Mouse (Mus musculus) T-helper 1 cell (primary cell): ENCODE data around the gene Hnrnpm.
"Not testable (repeated sequence)": the region's sequence is repeated elsewhere in the genome, so short reads cannot be mapped to it uniquely, and the experiment has no call there.

Experiments
- in situ Hi-C: fragments of 300-600 bp; cut with MboI, MseI; formaldehyde crosslinking; loops from one replicate; pipeline ENCODE4 v1.15.1; 2025; ENCODE audit warnings: high pct_unique_total_duplicates

Hnrnpm gene

DNA sequence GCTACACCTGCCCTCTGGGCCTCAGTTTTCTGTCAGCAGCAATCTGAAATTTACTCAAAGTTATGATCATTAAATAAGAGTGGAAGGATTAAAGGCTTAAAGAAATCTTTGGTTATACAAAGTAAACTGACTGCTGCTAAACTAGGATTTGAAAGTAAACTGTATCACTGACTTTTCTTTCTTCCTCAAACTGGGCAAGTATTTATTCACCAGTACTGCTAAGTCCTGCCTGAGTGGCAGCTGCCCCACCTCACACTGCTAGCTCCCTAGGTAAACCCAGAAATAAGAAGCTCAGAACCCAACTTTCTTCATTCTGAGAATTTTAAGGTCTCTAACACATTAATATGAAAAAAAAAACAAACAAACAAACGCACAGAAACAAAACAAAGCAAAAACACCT, 12.8 kb downstream of the Hnrnpm start:
- in situ Hi-C loops = no loop called here

DNA sequence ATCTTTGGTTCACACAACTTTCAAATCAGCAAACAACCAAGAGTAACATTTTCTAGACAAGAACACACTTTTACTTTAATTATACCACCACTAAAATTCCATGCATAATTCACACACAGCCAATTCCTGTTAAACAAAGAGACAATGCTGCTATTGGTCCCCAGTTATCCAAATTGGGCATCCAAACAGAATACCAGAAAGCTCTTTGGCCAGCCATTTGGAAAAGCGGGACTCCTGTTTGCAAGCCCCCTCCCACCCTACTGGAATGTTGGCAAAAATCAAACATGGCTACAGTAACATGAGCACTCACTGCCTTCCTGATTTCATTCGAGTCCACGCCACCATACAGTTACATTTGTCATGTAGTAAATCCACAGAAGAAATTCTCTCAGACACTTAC, 17.0 kb downstream of the Hnrnpm start:
- in situ Hi-C loops = no loop called here

DNA sequence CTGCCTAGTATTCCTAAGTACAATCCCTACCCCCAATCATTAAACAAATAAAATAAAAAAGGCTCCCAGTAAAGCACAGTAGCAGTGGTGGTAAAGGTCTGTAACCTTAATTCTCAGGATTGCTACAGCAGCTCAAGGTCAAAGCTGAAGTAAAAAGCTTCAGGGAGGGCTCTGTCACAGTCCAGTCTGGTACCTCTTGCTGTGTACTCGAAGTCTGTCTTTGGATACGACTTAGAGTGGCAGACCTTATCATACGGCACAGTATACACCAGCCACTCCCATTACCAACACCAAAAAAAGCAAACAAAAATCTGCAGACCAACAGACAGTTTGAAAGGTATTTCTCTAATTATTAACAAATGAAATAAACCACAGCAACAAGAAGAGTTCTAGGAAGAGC, 19.8 kb downstream of the Hnrnpm start:
- in situ Hi-C loops = no loop called here

DNA sequence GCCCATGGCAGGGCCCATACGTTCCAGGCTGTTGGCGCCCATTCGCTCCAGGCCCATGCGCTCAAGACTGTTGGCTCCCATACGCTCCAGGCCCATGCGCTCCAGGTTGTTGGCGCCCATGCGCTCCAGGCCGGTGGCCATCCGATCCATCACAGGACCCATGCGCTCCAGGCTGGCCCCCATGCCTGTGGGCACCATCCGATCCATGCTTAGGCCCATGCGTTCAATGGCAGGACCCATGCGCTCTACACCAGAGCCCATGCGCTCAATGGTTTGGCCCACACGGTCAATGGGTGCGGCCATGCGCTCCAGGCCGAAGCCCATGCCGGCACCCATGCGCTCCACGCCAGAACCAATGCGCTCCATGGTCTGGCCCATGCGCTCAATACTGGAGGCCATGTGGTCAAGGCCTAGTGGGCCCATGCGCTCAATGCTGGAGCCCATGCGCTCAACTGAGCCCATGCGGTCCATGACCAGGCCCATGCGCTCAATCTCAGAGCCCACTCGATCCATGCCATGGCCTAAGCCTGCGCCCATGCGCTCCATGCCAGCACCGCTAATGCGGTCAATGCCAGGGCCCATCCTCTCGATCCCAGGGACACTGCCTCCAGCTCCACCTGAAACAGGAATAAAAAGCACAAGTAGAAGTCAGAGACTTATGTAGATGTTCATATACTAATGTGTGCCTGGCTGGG, 36.7 kb downstream of the Hnrnpm start:
- in situ Hi-C loops = no loop called here

DNA sequence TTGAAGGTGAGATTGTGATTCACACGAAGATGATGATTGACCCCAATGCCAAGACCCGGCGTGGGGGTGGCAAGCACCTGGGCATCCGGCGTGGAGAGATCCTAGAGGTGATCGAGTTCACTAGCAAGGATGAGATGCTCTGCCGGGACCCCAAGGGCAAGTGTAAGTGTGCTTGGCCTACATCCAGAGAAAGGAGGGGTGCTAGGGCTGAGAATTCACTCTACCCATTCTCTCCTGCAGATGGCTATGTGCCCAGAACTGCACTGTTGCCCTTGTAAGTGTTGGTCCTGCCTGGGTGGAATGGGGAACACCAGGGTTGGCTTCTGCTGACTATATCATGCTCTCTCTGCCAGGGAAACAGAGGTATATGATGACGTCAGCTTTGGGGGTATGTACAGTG, 41.6 kb downstream of the Hnrnpm start:
- in situ Hi-C loops = no loop called here

DNA sequence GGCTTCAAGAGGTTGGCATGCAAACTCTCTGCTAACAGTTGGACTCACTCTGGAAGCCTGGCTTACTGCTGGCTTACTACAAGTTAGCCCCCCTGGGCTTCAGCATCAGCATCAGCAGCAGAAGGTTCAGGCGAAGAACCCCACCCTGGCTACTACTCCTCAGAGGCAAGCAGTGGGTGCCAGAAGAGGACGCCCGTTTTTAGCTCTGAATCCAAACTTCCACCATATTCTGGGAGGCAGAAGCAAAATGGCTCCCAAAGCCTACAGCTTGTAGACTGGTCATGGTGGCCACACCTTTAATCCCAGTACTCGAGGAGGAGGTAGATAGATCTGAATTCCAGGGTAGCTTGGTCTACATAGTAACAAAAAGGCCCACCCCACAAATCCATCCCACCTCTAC, 42.6 kb downstream of the Hnrnpm start:
- in situ Hi-C loops = no loop called here

DNA sequence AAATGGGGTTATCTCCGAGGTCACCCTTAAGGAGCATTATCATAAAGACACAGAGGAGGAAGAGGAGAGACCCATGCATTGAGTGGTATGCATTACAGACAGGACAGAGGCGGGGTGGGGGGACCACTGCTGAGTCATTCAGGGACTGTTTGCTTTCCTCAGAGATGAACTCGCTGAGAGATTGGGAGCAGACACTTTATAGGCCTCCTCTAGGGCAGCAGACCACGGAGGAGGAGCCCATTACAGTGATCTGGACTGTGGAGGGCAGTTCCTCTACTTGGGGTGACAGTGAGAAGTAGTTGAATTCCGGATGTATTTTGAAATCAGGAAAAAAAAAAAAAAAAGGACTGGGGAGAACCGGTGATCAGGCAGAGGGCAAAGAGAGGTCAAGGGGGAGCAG, 46.9 kb downstream of the Hnrnpm start:
- in situ Hi-C loops = no loop called here

DNA sequence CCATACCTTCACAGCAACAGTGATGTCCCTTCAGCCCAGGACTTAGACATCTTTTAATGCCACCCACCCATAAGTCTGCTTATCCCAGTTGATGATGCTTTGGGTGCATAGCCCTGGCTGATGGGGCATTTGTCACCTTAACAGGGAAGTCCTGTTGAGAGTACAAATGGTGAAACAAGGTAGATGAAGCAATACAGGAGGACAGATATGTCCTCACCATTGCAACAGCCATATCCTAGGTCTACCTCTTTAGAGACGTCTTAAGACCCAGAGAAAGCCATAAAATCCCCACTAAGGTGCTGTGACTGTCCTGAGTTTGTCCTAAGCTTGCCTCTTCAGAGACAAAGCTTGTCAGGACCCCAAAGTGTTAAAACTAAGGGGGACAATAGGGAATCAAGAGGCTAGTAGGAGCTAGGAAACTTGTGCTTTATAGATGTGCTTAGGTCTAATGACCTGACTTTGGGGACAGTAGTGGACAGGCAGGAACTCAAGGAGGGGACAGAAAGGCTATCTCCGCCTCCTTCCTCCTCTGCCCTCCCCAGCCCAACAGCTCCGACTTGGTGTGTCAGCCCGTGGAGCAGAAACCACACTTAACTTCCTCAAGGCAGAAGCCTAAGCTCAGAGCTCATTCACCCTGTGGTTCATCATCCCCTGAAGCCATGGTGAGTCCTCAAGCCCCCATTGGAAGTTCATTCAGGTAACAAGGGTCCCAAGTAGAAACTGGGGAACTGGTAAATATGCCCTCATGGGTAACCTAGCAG, 49.0 kb downstream of the Hnrnpm start, which contains the start of gene Pram1:
Pram1 (plus strand) TSS at position 541 of the 761 bp plus-strand sequence.
- in situ Hi-C loops = no loop called here

DNA sequence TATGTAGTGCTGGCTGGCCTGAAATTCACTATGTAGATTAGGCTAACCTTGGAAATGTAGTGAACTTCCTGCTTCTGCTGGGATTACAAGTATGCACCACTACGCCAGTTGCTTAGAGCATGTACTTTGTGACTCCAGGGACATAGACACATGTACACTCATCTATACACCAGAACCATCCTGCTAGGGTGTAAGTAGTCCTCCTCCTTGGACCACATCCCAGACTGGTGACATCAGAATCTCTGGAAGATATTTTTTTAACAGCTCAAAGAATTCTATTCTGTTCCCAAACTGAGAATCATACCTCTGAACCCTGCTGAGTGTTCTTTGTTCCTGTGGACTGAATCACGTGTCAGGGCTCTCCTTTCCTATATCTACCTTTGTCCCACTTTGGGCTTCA, 49.6 kb downstream of the Hnrnpm start:
- in situ Hi-C loops = no loop called here

DNA sequence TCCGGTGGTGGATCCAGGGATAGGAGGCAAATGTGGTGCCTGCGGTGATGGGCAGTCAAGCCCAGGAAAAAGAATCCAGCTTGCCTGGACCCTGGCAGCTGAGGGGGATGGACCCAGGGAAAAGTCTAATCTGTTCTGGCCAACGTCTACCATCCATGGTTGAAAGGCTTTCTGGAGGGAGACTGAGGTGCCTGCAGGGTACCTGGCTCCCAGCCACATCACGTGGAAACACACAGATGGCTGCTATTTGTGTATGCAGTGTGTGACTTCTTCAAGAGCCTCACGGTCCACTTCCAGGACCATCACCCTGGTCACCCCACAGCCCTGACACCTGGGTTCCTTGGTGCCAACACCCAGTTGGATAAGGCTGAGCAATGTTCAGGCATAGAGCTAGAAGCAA, 54.9 kb downstream of the Hnrnpm start:
- in situ Hi-C loops = no loop called here

DNA sequence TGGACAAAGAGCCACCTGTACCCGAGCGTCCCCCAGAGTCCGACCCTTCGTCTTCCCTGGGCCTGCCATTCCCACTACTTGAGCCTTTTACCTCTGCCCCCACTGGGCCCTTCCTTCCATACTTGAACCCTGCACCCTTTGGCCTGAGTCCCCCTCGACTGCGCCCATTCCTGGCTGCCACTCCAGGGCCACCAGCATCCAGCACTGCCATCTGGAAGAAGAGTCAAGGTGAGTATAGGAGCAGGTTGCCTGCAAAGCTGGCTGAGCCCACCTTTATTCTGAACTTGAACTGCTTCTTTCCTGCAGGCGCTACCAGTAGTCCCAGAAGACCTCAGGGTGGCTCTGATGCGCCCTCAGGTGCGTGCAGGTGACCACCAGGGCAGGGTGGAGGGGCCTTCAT, 55.4 kb downstream of the Hnrnpm start:
- in situ Hi-C loops = no loop called here

DNA sequence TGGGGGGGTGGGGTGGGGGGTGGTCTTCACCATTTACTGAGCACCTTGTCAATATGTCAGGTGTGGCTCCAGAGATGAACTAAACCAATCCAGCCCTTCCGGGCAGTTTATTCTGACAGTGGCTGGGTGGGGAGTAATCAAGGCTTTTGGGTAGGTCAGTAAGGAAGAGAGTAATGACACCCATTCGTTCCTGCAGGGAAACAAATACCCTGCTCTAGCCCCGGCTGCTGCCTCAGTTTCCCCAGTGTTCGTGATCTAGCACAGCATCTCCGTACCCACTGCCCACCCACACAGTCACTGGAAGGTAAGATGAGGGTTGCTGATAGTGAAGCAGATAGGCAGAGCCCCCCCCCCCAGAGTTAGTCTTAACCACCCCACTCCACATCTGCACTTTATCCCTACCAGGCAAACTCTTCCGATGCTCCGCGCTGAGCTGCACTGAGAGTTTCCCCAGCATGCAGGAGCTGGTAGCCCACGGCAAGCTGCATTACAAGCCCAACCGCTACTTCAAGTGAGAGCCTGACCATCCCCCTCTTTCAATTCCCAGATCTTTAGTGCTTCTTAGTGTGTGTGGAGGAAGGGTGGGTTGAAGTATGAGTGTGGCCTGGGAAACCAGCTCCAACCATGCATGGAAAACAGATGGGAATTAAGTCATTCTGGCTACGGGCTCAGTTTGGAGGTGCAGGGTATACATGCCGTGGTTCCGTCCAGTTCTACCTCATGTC, 56.3 kb downstream of the Hnrnpm start:
- in situ Hi-C loops = no loop called here

DNA sequence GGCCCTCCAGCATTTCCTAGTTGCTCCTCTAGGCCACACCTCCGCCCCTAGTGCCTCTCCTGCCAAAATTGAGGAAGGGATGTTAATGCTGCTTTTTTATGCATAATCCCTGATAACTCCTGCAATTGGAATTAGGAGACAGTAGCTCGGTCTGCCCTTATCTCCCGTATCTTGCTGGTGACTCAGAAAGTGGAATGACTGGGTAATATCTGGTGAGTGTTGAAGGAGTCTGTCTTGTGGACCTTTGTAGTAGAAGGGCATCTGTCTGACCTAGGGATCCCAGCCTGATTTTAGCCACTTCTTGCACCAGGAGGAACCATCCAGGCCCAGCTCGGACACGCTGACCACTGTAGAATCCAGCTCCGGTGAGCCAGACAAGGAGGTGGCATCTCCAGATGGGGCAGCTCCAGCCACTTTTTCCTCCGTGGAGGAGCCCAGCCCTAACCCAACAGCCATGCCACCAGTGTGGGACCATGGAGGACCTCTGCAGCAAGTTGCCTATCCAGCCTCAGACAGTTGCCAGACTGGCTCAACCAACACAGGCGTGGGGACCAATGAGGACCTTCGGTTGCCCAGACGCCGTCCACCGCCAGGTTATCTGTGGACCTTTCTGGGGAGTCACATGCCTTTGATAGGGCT, 57.1 kb downstream of the Hnrnpm start:
- in situ Hi-C loops = no loop called here

DNA sequence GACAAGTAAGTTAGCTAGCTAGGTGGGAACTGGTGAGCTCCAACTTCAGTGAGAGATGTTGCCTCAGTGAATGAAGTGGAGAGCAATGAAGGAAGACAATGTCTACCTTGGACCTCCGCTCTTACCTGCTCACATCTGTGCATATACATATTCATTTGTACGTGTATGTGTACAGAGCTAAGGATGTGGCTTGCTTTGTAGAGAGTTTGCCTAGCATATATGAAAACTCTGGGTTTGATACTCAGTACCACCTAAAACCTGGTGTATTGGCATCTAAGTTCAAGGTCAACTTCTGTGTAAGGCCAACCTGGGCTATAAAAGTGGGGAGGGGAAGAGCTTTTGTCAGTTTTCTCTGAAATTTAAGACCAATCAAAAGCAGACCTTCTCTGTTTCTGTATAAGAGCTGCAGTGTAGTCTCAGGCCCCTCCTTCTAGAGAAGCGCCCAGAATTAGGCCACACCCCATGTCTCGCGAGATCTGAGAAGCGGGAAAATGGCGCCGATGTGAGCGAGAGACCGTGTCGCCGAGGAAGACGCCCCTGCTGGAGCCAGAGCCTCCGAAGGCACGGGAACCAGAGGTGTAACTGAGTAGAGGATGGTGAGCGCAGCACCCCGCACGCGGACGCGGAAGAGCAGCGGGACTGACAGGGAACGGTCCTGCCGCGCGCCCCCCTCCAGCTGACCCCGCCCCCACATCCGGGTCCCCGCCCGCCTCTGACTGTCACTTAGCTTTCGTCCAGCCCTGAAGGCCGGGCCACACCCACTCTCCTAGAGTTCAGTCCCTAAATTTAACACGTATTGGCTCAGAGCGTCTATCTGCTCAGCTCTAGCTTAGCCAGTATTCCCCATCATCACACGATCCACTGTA, 57.8 kb downstream of the Hnrnpm start, which contains the start of gene Zfp414:
Zfp414 (plus strand) TSS at position 470 of the 866 bp plus-strand sequence.
- in situ Hi-C loops = no loop called here

DNA sequence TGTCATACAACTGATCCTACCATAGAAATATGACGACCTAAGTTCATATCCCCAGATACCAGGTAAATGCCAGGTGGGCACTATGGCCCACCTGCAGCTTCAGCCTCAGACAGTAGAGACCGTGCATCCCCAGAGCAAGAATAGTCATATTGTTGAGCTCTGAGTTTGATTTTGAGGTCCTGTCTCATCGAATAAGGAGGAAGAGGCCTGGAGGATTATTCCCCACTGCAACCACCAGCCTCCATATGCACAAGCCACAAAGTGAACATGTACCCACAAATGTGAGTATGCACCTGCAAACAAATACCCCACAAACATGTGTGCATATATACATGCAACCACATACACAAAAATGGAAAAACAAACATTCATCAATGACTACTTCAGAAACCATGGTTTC, 59.4 kb downstream of the Hnrnpm start:
- in situ Hi-C loops = no loop called here

DNA sequence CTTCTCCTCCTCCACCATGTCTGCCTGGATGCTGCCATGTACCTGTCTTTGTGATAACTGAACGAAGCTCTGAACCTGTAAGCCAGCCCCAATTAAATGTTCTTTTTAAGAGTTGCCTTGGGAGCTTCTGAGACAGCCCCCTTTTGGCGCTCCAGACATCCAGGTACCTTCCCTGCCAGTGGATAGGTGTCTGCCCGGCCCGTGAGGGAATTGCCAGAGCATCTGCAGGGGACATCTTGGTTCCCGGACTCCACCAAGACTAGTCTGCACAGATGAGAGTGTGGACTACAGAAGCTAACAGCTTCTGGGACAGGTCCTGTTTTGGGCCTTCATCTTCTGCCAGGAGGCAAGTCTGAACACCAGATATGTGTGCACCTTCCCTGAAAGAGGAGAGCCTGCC, 72.9 kb downstream of the Hnrnpm start:
- in situ Hi-C loops = not testable (repeated sequence)

DNA sequence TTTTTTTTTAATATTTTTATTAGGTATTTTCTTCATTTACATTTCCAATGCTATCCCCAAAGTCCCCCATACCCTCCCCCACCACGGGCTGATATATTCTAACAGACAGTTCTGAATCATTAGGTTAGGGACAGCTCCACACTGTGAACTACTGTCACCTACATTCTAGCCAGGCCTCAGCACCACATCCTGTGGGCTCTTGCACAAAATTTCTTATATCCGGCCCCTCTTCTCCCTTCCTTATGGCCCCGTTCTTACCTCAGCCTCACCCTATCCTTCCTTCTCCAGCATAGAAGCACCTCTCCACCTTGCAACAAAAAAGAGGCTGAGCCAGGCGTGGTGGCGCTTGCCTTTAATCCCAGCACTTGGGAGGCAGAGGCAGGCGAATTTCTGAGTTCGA, 76.1 kb downstream of the Hnrnpm start:
- in situ Hi-C loops = no loop called here

DNA sequence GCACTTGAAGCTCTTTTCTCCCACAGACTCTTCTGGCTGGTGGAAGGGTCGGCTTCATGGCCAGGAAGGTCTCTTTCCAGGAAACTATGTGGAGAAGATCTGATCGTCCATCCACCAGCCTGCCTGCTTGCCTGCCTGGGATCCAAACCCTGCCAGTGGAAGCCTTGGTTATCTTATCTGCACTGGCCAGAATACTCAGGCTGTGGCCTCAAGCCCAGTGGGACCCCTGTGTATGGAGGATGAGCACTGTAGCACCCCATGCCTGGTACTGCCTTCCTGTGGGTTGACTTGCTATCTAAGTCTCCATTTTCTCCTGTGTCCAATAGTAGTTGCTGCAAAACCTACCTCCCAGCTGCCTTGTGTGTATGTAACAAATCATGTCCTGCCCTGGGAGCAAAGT, 79.4 kb downstream of the Hnrnpm start:
- in situ Hi-C loops = no loop called here

DNA sequence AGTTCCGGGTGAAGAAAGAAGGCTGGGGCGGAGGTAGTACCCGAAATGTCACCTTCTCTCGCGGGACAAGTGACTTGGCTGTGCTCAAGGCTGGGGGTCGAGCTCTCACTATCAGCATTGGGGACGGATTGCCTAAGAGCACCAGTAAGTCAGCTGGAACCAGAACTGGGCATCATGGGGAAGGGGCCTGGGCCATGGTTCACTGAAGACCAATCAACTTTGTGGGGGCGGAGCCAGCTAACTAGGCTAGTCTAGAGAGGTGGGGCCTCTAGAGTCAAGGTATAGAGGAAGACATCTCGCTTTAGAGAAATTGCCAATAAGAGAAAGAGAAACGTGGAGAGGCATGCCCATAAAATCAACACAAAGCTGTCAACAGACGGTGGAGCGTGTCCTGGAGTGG, 84.7 kb downstream of the Hnrnpm start:
- in situ Hi-C loops = no loop called here

DNA sequence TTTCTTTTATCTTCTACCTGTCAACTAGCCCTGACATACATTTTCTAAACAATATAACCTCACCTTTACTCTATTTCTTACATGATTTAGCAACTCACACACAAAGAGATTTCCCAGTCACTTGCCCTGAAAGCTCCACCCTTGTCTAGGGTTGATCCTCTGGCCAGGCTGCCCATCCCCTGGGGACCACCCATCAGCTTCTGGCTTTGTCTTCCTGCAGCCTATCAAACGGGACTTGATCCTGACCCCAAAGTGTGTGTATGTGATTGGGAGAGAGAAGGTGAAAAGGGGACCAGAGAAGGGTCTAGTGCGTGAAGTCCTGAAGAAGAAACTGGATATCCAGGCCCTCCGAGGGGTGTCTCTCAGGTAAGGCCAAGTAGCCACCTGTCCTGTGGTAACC, 85.8 kb downstream of the Hnrnpm start:
- in situ Hi-C loops = no loop called here

DNA sequence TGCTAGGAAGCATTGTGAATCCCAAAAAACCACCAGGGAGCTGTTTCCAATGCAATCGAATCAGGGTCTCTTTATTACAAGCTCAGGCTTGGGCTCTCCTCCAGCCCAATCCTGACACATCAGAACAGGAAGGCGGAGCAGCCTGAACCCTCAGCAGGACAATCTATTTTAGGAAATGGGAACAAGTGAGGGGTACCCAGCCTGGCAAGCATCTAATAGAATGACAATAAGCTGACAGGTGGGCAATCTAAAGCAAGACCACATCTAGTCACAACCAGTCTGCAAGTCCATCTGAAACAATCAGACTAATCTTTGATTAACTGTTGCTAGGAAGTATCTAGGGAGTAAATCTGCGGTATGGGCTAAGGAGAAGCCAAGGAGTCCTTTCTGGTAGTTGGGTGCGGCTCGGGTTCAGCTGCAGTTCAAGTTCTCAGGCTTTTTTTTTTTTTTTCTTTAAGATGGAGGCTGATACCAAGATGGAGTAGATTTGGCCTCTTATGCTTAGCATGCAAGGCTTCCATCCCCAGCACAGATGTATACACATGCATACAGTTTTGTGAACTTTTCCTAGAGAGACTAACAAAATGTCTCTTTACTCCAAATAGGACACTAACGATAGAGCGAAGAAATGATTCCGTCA, 86.7 kb downstream of the Hnrnpm start:
- in situ Hi-C loops = no loop called here
